Mouse (Mus musculus) erythroblast, embryonic 14.5 days (primary cell): Measurements from ENCODE around the gene Hspa1b. TPM values are rescaled to one million over a fixed set of nuclear protein-coding genes. Genes with fewer than 3 reads are reported as not detected.

Source experiments
- H3K27me3 ChIP-seq: 2 replicates; pipeline ENCODE4 v1.6.1; 2012; ENCODE audit warnings: inconsistent platforms; ENCODE audit not compliant: control insufficient read depth
- H3K36me3 ChIP-seq: 2 replicates; pipeline ENCODE4 v1.6.1; 2012; ENCODE audit warnings: mild to moderate bottlenecking, inconsistent platforms; ENCODE audit not compliant: control insufficient read depth
- H3K4me1 ChIP-seq: 2 replicates; pipeline ENCODE4 v1.6.1; 2012; ENCODE audit warnings: inconsistent platforms; ENCODE audit not compliant: control insufficient read depth
- H3K4me3 ChIP-seq: replicated peaks from 2 replicates; pipeline ENCODE3; 2012; ENCODE audit warnings: moderate library complexity, mild to moderate bottlenecking, inconsistent platforms
- H3K9me3 ChIP-seq: 2 replicates; pipeline ENCODE4 v1.6.1; 2012; ENCODE audit warnings: low read length, inconsistent platforms, mixed read lengths; ENCODE audit not compliant: control insufficient read depth
- GATA1 ChIP-seq: IDR thresholded peaks from 2 replicates; pipeline ENCODE4 v1.6.1; 2012; ENCODE audit warnings: low read length, inconsistent platforms, mixed read lengths
- TAL1 ChIP-seq: IDR thresholded peaks from 3 replicates; pipeline ENCODE4 v1.6.1; 2012; ENCODE audit warnings: low read length, inconsistent platforms, mixed read lengths
- polyA plus RNA-seq: library from polyadenylated mRNA; stranded (reverse); fragments of >175 nt; gene quantifications from 2 replicates; pipeline ENCODE4 v1.2.3, GENCODE M21; 2012

The Hspa1b gene
- polyA plus RNA-seq, 1 experiment = 454 TPM

DNA sequence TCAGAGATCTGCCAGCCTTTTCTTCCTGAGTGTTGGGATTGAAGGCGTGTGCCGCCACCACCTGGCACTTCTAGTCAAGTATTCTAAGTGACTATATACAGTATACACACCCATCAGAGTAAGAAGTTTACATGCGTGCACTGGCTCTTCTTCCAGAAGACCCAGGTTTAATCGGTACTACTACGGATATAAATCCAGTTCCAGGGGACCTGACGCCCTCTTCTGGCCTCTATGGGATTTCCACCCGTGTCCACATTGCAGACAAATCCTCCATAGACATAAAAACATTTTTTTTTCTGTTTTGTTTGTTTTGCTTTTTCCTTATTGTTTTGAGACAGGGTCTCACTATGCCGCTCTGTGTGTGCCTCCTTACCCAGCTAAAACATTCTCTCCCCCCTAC, 11.4 kb downstream of the Hspa1b start:
- Histone ChIP-seq H3K4me1 (peaks cover 23% of the 10 kb centered on the region), H3K4me3 (no peak overlapping the region), H3K36me3 (peaks cover 23% of the 10 kb centered on the region), H3K27me3 (no peaks in the 10 kb centered on the region), H3K9me3 (no peaks in the 10 kb centered on the region)
- no peak for TF ChIP-seq GATA1
- TF ChIP-seq TAL1 = no peak

DNA sequence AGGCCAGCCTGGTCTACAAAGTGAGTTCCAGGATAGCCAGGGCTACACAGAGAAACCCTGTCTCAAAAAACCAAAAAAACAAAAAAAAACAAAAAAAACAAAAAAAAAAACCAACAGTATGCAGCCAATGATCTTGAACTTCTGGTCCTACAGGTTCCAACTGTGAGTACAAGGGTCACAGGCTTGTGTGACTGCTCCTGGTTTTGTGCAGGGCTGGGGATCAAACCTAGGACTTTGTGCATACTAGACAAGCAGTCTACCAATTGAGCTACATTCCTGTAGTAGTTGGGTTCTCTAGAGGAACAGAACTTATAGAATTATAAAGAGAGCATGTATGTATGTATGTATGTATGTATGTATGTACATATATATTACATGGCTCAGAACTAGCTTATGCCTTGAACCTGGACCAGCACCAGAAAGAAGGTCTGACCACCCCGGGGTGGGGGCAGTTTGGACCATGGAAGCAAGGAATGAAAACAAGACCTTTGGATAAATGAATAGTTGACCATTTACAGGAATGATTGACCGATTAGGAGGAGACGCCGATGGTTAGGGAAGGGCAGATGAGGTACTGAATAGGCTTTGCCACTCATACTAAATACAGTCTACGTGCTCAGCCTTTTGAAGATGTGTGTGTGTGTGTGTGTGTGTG, 12.4 kb downstream of the Hspa1b start:
- Histone ChIP-seq H3K4me1 (peaks cover 21% of the 10 kb centered on the region), H3K27me3 (no peaks in the 10 kb centered on the region), H3K9me3 (no peaks in the 10 kb centered on the region), H3K36me3 (peaks cover 23% of the 10 kb centered on the region), H3K4me3 (no peak overlapping the region)
- TF ChIP-seq GATA1 (no peak), TAL1 (no peak)

DNA sequence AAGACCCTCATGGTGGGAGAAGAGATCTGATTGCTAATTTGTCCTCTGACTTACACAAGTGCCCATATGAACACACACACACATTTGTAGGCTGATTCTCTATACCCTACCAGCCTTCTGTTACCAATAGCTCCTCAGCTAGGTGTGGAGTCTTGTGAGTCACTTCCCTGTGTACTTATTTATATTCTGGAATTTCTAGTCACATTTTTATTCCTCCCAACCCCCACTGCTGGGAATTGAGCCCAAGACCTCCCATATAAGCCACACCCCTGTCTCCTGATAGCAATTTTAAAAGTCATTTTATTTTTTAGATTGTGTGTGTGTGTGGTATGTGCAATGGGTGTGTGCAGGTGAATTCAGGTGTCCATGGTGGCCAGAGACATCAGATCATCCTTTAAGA, 14.7 kb downstream of the Hspa1b start:
- H3K9me3 ChIP-seq = no peaks in the 10 kb centered on the region
- peaks cover 10% of the 10 kb centered on the region for H3K4me1 ChIP-seq
- no peaks in the 10 kb centered on the region for H3K27me3 ChIP-seq
- peaks cover 2% of the 10 kb centered on the region for H3K36me3 ChIP-seq
- H3K4me3 ChIP-seq = no peak overlapping the region
- no peak for TF ChIP-seq TAL1
- no peak for TF ChIP-seq GATA1

DNA sequence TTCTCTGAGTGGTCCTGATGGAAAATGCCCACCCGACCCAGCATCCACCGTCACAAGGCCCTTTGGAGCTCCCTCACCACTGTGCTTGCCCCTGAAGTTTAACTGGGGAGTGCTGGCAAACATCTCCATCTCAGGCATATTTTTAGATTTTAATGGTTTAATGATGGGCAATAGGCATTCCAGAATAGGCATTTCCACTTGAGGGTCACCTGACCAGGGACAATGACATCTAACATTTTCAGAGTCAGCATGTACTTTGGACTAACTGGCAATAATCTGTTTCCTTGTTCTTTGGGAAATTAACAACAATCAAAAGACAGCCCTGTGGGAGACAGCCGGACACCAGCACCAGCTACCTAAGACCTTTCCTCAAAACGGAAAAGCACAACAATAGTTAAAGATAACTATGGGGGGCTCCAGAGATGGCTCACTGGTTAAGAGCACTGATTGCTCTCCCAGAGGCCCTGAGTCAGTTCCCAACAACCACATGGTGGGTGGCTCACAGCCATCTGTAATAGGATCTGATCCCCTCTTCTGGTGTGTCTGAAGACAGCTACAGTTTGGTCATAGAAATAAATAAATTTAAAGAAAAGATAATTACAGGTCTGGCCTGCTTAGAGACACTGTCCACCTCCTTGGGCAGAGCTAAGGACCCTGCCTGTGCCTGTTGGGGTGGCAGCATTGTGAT, 15.8 kb downstream of the Hspa1b start:
- TF ChIP-seq TAL1 (no peak), GATA1 (no peak)
- Histone ChIP-seq H3K27me3 (no peaks in the 10 kb centered on the region), H3K36me3 (no peaks in the 10 kb centered on the region)

DNA sequence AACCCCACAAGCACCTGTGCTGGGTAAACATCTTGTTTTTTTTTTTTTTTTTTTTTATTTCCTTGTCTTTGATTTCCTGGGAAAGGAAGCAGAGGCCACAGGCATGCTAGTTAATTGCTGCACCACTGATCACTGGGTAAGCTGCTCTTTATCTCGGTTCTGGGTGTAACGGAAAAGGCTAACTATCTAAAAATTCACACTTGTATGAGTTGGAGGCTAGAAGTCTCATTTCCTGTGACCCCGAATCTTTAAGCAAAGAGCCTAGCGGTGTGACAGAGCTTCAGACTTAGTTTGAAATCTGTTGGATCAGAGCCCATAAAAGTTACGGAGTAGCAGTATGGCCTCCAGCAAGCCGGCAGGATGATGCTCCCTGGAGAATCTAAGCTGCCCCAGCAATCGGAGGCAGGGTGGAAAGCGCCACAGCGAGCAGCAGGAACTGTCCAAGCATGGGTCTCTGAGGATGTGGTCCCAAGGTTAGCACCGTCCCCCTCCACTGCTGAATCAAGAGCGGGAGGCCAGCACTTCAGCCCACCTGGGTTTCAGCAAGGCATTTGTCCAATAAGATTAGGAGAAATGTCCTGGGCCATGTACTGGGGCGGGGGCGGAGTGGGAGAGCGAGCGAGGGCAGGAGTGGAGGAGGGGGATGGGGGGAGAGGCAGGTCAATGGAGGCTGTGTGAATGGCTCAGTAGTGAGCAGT, 17.5 kb downstream of the Hspa1b start:
- Histone ChIP-seq H3K36me3 (no peaks in the 10 kb centered on the region), H3K9me3 (no peaks in the 10 kb centered on the region), H3K4me1 (peaks cover 10% of the 10 kb centered on the region), H3K4me3 (peak overlapping the region; percentile 49), H3K27me3 (no peaks in the 10 kb centered on the region)
- TF ChIP-seq TAL1 (no peak), GATA1 (no peak)

More for the DNA sequence above, 15.8 kb downstream of the Hspa1b start:
- peaks cover 10% of the 10 kb centered on the region for H3K4me1 ChIP-seq
- no peaks in the 10 kb centered on the region for H3K9me3 ChIP-seq
- H3K4me3 ChIP-seq = no peak overlapping the region

DNA sequence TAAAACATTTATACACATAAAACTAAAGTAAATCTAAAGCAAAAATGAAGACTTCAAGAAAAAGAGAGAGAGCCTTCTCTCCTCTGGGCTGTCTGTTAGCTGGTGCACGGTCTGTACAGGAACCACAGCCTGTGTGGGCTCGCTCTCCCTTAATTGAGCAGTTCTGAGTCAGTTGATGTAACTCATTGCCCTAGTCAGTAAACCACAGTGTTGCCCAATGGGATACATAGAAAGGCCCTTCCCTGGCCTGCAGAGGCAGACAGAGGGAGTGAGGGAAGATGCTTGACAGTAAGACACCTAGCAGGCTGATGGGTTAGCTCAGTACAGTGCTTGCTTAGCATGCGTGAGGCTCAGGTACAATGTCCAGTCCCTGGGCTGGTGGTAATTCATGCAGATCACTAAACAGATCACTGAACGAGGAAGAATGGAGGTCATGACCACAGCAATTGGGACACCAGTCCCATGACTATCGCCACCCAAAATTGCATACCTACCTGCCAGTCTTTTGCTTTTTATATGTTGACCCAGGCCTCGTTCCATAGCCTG, 21.0 kb downstream of the Hspa1b start:
- peaks cover 5% of the 10 kb centered on the region for H3K36me3 ChIP-seq
- no peaks in the 10 kb centered on the region for H3K9me3 ChIP-seq
- no peaks in the 10 kb centered on the region for H3K27me3 ChIP-seq
- H3K4me1 ChIP-seq = peaks cover 13% of the 10 kb centered on the region
- no peak for TF ChIP-seq TAL1
- TF ChIP-seq GATA1 = no peak
- H3K4me3 ChIP-seq = no peak overlapping the region

DNA sequence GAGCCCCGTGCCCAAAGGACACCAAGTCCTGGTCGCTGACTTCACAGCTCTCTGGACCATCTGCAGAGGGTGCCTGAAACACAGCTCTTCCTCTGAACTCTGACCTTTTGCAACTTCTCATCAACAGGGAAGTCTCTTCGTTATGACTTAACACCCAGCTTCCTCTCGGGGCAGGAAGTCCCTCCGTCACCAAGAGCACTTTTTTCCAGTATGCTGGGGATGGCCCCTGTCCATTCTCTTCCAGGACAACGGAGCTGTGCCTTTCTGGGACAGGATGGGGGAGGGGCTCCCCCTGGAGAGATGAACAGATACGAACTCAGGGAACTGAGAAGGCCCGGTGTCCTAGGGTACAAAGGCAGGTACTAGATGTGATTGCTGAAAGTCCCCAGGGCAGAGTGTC, 24.2 kb downstream of the Hspa1b start:
- Histone ChIP-seq H3K4me1 (peaks cover 18% of the 10 kb centered on the region), H3K4me3 (no peak overlapping the region)
- TF ChIP-seq TAL1 (no peak), GATA1 (no peak)

DNA sequence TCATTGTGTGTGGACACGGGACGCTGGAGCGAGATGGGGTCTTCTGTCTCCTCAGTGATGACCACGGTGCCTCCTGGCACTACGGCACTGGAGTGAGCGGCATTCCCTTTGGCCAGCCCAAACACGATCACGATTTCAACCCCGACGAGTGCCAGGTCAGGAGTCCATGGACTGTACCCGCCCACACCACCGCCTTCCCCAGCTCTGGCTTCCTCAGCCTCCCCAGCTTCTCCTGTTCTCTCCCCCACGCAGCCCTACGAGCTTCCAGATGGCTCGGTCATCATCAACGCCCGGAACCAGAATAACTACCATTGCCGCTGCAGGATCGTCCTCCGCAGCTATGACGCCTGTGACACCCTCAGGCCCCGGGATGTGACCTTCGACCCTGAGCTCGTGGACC, 25.0 kb downstream of the Hspa1b start:
- TF ChIP-seq GATA1 = no peak
- H3K4me3 ChIP-seq = no peak overlapping the region
- H3K36me3 ChIP-seq = peaks cover 5% of the 10 kb centered on the region
- H3K9me3 ChIP-seq = no peaks in the 10 kb centered on the region
- no peaks in the 10 kb centered on the region for H3K27me3 ChIP-seq
- H3K4me1 ChIP-seq = peaks cover 18% of the 10 kb centered on the region

More for the DNA sequence above, 24.2 kb downstream of the Hspa1b start:
- Histone ChIP-seq H3K9me3 (no peaks in the 10 kb centered on the region), H3K36me3 (peaks cover 5% of the 10 kb centered on the region), H3K27me3 (no peaks in the 10 kb centered on the region)

DNA sequence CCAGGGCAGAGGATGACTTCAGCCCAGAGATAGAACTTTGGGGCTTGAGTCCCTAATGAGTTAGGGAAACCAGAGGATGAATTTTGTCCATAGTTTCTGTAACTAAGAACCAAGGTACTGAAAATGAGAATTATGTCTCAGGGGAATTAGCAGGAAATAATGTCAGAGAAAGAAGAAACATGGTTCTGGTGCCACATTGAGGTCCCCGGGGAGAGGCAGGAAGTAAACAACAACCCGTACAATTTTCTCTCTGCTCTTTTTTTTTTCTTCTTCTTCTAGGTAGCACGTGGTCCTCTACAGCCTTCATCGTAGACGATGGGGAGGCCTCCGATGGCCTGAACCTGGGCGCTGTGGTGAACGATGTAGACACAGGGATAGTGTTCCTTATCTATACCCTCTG, 26.8 kb downstream of the Hspa1b start:
- Histone ChIP-seq H3K4me1 (peaks cover 18% of the 10 kb centered on the region), H3K4me3 (peak overlapping the region; percentile 68), H3K27me3 (no peaks in the 10 kb centered on the region), H3K36me3 (peaks cover 5% of the 10 kb centered on the region), H3K9me3 (no peaks in the 10 kb centered on the region)
- TF ChIP-seq GATA1 (no peak), TAL1 (no peak)
